Mouse (Mus musculus) adrenal gland, adult (tissue): ENCODE results near the gene Abhd2.

Source experiments
- DNase-seq, 2 experiments: peaks; one replicate each; pipeline ENCODE4 v3.0.0; 2022 to 2023; ENCODE audit warnings: low spot score in 1 of 2; ENCODE audit not compliant: inconsistent age in 2 of 2

Gene Abhd2

GRCm38 (mm10) chr7:79369416-79369815, 96.4 kb downstream of the Abhd2 start:
- DNase-seq: no peak

- DNase-seq: peak; percentile 75 to 90
Measured at GRCm38 (mm10) chr7:79371321-79371879, 98.4 kb downstream of the Abhd2 start.

GRCm38 (mm10) chr7:79374017-79374416, 101.0 kb downstream of the Abhd2 start:
- no peak for DNase-seq

GRCm38 (mm10) chr7:79375594-79375993, 102.6 kb downstream of the Abhd2 start:
- DNase-seq: peak in 1 of 2 experiments; percentile 18

- DNase-seq: no peak
Measured at GRCm38 (mm10) chr7:79376516-79377275, 103.7 kb downstream of the Abhd2 start.

- peak in 1 of 2 experiments; percentile 13 for DNase-seq
Measured at GRCm38 (mm10) chr7:79386422-79387133, 113.6 kb downstream of the Abhd2 start, which contains the start of gene Rlbp1. Gene Rlbp1 (minus strand): TSS chr7:79387048.

GRCm38 (mm10) chr7:79387140-79387539, 114.1 kb downstream of the Abhd2 start:
- peak; percentile 46 to 71 for DNase-seq

- DNase-seq: no peak
Measured at GRCm38 (mm10) chr7:79387991-79388390, 115.0 kb downstream of the Abhd2 start.

- DNase-seq: no peak
Measured at GRCm38 (mm10) chr7:79388671-79389206, 115.7 kb downstream of the Abhd2 start.

GRCm38 (mm10) chr7:79390141-79390708, 117.2 kb downstream of the Abhd2 start:
- no peak for DNase-seq

- DNase-seq: no peak
Measured at GRCm38 (mm10) chr7:79391471-79391870, 118.5 kb downstream of the Abhd2 start.

GRCm38 (mm10) chr7:79391883-79392649, 119.1 kb downstream of the Abhd2 start, which contains the start of gene Fanci:
Gene Fanci (plus strand): TSS chr7:79391929.
- peak; percentile 93 to 98 for DNase-seq

GRCm38 (mm10) chr7:79392860-79393513, 120.0 kb downstream of the Abhd2 start:
- no peak for DNase-seq

- no peak for DNase-seq
Measured at GRCm38 (mm10) chr7:79393924-79394323, 120.9 kb downstream of the Abhd2 start.

- no peak for DNase-seq
Measured at GRCm38 (mm10) chr7:79394666-79395065, 121.7 kb downstream of the Abhd2 start.

- DNase-seq: no peak
Measured at GRCm38 (mm10) chr7:79395186-79395585, 122.2 kb downstream of the Abhd2 start.

GRCm38 (mm10) chr7:79397446-79397963, 124.5 kb downstream of the Abhd2 start:
- no peak for DNase-seq

GRCm38 (mm10) chr7:79398426-79398825, 125.4 kb downstream of the Abhd2 start:
- DNase-seq: no peak

- DNase-seq: no peak
Measured at GRCm38 (mm10) chr7:79398971-79399370, 126.0 kb downstream of the Abhd2 start.

GRCm38 (mm10) chr7:79400296-79400695, 127.3 kb downstream of the Abhd2 start:
- no peak for DNase-seq
